Mouse (Mus musculus) left cerebral cortex, adult 11 months (tissue): ENCODE data around the gene Gm3739.
"Not testable (repeated sequence)": the region's sequence is repeated elsewhere in the genome, so short reads cannot be mapped to it uniquely, and the experiment has no call there.

Experiments used
- DNase-seq: peaks from one replicate; pipeline ENCODE4 v3.0.0; 2022; ENCODE audit warnings: low spot score

Gene Gm3739

GRCm38 (mm10) chr14:7314661-7315060, at the start of gene Gm3739:
TSS of gene Gm3739 (minus strand) at chr14:7315049.
- not testable (repeated sequence) for DNase-seq

GRCm38 (mm10) chr14:7332295-7332694, 17.4 kb upstream of the Gm3739 start, which contains the start of gene Gm5797:
TSS of gene Gm5797 (minus strand) at chr14:7332395.
- DNase-seq, result not testable (repeated sequence)

- DNase-seq, result not testable (repeated sequence)
Measured at GRCm38 (mm10) chr14:7315093-7315492, 244 bp upstream of the Gm3739 start.

- DNase-seq, result not testable (repeated sequence)
Measured at GRCm38 (mm10) chr14:7264614-7265013, 50.2 kb downstream of the Gm3739 start, which contains the start of gene Gm3727. TSS of gene Gm3727 (minus strand) at chr14:7264714.
